Mouse (Mus musculus) adipocyte (in vitro differentiated cells): ENCODE measurements around the gene Sept8.
A peak's percentile ranks its signal among the peaks of the same experiment; 100 is the strongest.

ENCODE experiments used
- DNase-seq: peaks from one replicate; pipeline ENCODE4 v3.0.0-alpha.2; 2016; ENCODE audit warnings: low spot score

Sept8 gene

GRCm38 (mm10) chr11:53584849-53585248 is 65.8 kb downstream of the Sept8 start:
- DNase-seq: peak; percentile 54

- DNase-seq: no peak
Measured at GRCm38 (mm10) chr11:53585510-53585909, 66.5 kb downstream of the Sept8 start.

GRCm38 (mm10) chr11:53588279-53588678 is 69.2 kb downstream of the Sept8 start:
- no peak for DNase-seq

GRCm38 (mm10) chr11:53590368-53590768 is 71.3 kb downstream of the Sept8 start:
- peak; percentile 17 for DNase-seq

- no peak for DNase-seq
Measured at GRCm38 (mm10) chr11:53591116-53591515, 72.1 kb downstream of the Sept8 start.
